Mouse (Mus musculus): ENCODE results near the gene Rassf1. TPM values are rescaled to one million over a fixed set of nuclear protein-coding genes. Genes with fewer than 3 reads are reported as not detected.

Gene Rassf1
- total RNA-seq, 2 experiments from 2014 or later: 16.1 to 16.3 TPM

DNA sequence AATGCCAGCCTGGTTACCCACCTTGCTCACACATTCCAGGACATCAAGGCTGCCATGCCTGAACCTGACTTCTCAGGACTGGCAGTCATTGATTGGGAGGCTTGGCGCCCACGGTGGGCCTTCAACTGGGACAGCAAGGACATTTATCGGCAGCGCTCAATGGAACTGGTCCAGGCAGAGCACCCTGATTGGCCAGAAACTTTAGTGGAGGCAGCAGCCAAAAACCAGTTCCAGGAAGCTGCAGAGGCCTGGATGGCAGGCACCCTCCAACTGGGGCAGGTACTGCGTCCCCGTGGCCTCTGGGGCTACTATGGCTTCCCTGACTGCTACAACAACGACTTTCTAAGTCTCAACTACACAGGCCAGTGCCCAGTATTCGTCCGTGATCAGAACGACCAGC, 26.5 kb downstream of the Rassf1 start:
- DNase-seq (ENCODE audit: extremely low spot score in 1 of 2, low spot score in 1 of 2): no peak

DNA sequence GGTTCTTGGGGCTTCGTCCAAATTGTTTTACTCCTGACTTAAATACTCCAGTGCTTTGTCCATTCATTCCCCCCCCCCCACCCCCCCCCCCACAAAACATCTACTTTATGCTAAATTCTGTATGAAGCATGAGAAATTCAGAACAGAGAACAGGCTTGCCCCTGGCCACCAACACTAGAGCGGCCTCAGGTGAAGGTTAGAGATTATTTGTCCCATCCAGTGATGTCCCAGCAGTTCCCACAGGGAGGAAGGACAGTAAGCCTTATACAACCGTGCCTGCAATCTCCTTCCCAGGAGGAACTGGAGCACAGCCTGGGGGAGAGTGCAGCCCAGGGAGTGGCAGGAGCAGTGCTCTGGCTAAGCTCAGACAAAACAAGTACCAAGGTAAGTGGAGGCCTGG, 27.2 kb downstream of the Rassf1 start, which contains the start of gene Naa80:
Gene Naa80, plus strand, starts transcription at position 301 of the 400 bp plus-strand sequence.
- no peak for DNase-seq (ENCODE audit: extremely low spot score in 1 of 2, low spot score in 1 of 2)

DNA sequence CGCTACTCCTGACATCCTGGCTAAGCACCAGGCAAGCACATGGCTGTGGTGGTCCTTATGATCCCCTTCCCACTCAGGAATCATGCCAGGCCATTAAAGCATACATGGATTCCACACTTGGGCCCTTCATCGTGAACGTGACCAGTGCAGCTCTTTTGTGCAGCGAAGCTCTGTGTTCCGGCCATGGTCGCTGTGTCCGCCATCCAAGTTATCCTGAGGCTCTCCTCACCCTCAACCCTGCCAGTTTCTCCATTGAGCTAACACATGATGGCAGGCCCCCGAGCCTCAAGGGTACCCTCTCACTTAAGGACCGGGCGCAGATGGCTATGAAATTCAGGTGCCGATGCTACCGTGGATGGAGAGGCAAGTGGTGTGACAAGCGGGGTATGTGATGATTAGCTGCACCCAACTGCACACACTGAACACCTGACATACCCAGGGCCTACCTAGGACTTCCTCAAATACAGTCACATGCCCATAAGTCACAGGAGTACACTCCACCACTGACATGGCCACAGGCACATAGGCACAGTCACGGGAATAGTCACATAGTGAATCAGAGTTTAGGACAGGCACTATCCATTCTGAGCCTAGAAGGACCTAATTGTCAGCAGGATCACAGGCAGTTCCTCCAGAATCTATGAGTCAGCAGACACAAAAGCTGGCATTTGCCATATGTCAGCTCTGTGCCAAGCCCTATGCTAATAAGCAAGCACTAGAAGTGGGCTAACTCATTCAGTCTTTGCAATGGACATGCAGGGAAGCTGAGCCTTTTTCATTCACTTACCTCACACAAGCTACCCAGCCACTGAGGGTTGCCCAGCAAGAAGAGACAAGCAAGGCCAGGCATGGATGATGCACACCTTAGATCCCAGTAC, 27.9 kb downstream of the Rassf1 start:
- no peak for DNase-seq (ENCODE audit: extremely low spot score in 1 of 2, low spot score in 1 of 2)

DNA sequence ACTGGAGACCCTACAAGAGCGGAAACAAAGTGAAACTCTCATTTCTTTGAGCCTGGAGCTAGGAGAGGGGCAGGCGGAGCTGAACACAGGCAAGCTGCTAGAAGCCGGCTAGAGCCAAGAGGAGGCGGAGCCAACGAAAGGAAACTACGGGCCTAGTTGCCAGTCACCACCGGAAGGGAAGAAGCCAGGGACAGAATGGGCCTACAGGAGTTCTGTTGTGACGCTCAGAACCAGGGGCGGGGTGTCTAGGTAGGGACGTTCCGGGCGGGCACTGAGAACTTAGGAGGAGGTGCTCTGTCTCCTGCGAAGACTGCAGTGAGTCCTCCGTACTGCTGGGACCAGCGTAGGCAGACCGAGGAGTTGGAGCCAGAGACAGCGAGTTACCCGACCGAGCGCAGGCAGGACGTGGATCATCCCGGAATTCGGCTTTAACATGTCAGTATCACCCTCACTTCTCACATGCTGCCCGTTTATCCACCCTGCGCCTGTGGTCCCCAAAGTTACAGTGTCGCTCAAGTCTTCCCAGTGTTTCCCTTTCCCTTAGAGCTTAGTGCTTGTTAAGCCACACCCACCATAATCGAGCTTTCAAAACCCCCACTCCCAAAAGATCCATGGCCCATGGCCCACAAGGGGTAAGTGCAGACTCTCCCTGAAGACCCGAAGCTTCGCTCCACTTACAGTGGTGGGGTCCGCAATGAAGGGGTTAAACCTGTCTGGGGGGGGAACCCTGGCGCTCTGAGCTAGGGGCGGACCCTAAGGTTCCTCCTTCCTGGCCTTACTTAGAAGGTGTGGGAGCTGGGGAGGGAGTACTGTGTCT, 29.4 kb downstream of the Rassf1 start, which contains the start of gene Hyal3:
Gene Hyal3, plus strand, starts transcription at position 318 of the 817 bp plus-strand sequence.
- DNase-seq (ENCODE audit: extremely low spot score in 1 of 2, low spot score in 1 of 2): peak; percentile 65 to 68

DNA sequence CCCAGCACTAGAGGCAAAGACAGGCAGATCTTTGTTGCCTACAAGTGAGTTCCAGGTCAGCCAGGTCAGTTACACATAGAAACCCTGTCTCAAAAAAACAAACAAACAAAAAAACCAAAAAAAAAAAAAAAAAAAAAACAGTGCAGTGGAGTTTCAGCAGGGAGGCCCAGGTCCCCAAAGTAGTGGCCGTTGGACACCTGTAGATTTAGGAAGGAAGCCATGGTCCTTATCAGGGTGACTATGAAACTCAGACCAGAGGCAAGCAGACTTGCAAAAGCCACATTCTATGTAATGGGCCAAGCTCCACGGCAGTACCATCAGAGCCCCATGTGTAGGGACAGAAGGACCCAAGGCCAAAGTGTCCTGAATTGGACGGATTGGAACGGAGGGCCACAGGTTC, 30.2 kb downstream of the Rassf1 start:
- no peak for DNase-seq (ENCODE audit: extremely low spot score in 1 of 2, low spot score in 1 of 2)

DNA sequence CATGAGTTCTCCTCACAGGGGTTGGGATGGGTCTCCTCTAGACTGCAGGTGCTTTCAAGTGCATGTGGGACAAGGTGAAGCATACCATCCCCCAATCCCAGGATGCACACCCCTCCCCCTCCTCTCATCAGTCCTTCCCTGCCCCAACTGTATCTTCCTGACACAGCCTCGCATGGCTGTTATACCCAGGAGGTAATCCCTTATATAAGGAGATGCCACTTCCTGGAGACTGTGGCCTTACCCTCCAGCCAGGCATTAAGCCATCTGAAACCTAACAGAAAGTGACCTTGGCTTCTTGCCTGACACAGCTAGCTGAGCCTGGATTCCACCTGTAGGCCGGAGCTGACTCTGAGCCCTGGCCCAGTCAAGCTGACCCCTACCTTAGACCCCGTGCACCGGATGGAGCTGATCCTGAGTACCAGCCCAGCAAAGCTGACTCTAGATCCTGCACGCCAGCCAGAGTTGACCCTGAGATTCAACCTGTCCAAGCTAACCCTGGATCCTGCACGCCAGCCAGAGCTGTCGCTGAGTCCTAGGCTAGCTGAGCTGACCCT, 31.2 kb downstream of the Rassf1 start:
- no peak for DNase-seq (ENCODE audit: extremely low spot score in 1 of 2, low spot score in 1 of 2)

DNA sequence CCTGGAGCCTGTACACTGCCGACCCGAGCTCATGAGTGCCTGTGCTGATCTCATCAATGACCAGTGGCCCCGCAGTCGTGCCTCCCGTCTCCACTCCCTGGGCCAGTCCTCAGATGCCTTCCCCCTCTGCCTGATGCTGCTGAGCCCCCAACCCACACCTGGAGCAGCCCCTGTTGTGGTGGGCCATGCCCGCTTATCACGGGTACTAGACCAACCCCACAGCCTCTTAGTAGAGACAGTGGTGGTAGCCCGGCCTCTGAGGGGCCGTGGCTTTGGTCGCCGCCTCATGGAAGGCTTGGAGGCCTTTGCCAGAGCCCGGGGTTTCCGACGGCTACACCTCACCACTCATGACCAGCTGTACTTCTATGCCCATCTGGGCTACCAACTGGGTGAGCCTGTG, 31.8 kb downstream of the Rassf1 start:
- no peak for DNase-seq (ENCODE audit: extremely low spot score in 1 of 2, low spot score in 1 of 2)

DNA sequence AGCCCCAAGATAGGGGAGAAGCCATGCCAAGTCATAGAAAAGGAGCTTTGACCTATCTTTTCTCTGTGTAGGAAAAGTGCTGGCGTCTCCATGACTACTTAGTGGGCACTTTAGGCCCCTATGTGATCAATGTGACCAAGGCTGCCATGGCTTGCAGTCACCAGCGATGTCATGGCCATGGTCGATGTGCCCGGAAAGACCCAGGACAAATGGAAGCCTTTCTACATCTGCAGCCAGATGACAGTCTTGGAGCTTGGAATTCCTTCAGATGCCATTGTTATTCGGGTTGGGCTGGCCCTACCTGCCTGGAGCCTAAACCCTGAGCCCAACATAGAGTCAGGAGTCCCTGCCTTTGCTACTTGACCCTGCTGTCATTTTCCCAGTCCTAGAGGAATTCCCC, 35.1 kb downstream of the Rassf1 start:
- no peak for DNase-seq (ENCODE audit: extremely low spot score in 1 of 2, low spot score in 1 of 2)

DNA sequence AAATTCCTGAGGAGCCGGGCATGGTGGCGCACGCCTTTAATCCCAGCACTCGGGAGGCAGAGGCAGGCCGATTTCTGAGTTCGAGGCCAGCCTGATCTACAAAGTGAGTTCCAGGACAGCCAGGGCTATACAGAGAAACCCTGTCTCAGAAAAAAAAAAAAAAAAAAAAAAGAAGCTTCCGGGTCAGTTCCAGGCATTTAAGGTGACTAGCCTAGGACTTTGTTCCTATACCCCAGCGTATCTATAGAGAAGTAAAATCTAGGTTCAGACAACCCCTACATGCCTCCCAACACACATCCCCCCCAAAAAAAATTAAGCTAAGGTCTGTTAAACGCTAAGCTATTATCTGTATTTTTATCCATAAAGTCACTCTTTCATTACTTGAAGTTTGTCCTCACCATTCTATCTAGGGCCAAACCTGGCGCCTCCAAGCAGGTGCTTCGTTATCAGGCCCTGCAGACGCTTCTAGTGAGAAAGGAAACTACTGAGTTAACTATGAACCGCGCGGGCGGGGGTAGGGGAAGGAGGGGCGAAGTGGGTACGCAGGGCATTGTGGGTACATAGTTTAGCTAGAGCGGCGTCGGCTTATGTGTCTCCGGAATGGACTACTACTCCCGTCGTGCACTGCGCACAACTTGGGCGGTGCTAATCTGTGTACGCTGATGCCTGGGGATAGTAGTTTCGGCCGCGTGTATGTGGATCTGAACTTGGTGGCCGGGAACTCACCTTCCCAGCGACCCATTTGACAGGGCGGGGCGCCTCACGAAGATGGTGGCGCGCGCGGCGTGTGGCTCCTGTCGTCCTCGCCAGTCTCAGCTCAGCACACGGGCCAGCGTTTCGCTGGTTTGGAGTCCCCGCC, 35.8 kb downstream of the Rassf1 start, which contains the start of gene Ifrd2:
Gene Ifrd2, plus strand, starts transcription at position 669 of the 859 bp plus-strand sequence.
- peak; percentile 77 to 85 for DNase-seq (ENCODE audit: extremely low spot score in 1 of 2, low spot score in 1 of 2)

DNA sequence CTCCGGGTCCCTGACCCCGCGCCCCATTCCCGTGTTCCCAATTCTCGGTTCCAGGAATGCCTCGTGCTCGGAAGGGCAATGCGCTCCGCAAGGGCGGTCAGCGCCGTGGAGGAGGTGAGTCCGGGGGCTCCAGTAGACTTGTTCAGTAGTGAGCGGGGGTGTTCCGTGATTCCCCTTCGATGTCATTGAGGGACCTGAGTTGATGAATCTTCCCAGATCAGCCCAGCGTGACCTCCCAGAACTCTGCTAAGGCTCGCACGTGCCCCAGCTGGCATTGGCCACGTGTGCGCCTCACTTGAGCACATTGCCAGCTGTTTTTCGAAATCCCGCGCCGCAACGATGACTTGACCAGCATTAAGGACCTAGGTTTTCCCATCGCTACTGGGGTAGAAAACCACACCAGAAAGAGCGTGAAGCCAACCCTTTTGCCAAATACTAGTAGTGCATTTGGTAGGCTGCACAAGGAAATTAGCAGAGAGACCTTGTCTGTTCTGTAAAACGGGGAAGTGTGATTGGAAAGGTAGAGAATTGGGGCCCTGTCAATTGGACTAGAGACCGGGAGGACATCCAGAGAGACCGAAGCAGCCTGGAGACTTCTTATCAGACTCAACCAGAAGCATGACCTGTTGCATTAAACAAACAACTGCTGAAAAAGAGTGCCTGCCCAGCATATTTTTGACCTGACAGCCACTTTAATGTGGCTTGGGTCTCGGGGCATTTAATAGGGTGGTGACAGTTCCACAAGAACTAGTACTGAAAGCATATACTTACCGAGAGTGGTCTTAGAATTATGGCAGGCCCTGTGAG, 36.7 kb downstream of the Rassf1 start:
- DNase-seq (ENCODE audit: extremely low spot score in 1 of 2, low spot score in 1 of 2): no peak

DNA sequence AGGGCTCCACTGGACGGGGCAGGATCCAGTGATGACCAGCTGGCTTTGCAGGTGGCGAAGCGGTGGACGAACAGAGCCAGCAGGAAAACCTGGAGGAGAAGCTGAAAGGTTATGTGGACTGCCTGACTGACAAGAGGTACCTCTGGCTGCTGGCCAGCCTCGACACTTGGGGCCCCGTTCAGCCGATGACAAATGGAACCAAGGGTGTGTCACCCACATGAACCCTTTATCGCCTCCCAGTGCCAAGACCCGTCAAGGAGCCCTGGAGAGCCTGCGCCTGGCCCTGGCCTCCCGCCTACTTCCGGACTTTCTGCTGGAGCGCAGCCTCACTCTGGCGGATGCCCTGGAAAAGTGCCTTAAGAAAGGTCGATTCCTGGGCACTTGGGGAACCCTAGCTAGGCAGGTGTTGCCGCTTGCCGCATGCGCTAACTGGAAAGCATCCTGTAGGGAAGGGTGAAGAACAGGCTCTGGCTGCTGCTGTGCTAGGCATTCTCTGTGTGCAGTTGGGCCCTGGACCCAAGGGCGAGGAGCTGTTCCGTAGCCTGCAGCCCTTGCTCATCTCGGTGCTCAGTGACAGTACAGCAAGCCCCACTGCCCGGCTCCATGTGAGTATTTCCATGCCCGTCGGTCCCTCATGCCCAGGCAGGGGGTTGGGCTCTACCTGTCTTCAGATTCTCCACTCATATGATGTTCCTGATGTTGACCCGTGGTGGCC, 38.9 kb downstream of the Rassf1 start:
- no peak for DNase-seq (ENCODE audit: extremely low spot score in 1 of 2, low spot score in 1 of 2)

DNA sequence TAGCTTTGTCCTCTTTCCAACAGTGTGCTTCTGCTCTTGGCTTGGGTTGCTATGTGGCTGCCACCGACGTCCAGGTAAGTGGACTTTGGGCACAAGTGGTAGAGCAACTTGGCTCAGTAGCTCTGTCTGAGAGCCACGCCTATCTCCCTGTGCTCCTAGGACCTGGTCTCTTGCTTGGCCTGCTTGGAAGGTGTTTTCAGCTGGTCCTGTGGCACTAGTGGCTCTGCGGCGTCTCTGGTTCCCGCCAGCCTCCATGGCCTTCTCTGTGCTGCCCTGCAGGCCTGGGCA, 39.4 kb downstream of the Rassf1 start:
- no peak for DNase-seq (ENCODE audit: extremely low spot score in 1 of 2, low spot score in 1 of 2)

DNA sequence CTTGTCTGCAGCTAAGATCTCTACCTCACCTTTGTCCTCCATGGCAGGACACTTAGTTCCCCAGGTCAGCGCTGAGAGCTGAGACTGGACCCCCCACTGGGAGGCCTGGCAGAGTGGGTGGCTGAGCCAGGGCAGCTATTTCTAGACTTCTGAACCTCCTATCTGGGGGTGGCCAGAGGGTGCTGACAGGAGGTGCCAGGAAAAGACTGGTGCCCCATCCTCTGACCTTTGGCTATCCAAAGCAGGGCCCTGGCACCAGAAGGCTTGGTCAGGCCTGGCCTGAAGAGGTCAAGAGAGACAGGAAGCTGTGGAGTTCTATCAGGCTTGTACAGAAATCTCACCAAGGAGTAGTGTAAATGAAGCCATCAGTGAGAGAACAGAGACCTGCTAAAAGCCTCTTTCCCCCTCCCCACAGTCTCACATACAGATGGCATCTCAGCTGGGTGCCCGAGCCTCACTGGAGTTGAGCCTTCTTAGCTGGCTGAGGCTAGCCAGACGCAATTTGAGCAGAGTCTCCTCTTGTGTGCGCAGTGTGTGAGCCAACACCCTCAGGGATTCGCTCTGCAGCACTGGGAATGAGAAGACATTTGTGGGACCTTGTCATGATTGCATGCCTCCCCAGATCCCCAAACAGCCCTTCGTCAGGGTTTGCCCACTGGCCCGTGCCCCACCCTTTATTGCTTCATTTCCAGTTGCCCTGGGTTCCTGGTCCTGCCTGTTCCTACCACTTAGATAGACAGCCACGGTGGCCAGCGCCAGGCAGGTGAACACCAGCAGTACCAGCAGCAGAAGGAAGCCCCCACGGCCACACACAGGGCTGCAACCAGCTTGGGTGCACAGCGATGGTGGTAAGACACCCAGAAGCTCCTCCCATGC, 42.0 kb downstream of the Rassf1 start:
- no peak for DNase-seq (ENCODE audit: extremely low spot score in 1 of 2, low spot score in 1 of 2)

DNA sequence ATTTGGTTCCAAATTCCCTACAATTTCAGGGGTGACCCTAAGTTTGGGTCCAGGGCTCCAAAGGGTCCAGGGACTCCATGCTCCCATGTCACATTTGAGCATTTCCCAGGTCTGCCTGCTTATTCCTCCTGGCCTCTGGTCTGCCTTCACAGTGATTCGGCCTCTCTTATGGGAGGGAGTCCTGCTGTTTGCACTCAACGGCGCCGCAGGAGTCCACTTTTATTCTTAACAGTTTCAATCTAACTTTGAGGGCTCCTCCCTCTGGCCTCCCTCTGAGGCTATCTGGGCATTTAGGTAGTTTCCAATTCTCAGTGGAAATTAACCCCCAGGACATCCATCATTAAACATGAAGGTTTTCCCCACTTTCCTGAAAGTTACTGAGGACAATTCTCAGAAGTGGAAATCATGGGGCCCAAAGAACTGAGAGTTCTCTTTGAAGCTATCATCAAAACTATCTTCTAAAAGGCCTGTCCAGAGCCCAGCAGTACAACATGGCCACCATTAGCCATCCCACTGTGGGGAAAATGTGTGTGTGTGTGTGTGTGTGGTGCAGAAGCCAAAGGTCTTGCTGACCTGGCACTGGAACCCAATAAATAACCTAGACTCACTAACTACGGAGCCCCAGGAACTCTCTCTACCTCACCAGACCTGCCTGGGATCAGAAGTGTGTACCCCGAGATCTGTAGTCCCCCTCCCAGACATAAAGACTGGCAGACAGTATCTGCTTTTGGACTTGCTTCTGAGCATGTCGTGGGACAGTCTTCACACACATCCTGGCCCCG, 43.1 kb downstream of the Rassf1 start:
- DNase-seq (ENCODE audit: extremely low spot score in 1 of 2, low spot score in 1 of 2): no peak

DNA sequence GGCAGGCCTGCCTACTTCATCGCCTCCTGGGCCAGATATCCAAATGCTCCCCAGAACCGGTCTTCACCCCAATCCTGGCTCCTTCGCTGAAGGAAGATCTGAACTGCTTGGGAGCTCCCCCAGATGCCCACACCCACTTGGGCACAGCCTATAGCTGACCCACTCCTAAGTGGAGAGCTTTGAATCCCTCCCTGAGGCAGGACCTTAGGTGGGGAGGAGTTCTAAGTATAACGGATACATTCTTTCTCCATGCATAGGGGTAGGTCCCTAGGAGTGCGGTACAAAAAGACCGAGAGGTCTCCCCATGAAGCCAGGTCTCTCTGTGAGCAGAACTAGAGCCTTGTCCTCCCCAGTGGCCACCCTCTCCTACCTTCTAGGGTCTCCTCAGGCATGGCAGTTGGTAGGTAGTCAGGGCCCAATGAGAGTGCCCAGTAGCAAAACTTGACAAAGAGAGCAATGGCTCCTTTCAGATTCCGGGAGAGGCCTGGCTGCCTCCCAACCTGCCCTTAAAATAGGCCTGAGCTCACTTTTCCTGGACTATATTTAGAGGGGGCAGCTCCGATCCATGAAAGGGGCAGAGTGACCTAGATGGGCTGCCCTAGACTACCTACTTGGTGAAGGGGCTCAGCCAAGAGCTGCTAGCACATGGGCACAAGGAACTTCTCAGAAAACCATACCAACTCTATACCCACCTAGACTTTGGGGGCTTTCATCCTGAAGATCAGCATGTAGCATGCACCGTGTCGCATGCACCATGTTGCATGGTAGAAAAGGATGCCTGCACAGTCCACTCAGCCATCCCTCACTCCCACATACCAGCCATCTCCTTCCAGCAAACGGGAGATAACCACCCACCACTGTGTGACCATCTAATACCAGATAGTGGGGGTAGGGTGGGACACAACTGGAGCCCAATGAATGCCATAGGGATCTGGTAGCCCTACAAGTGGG, 45.5 kb downstream of the Rassf1 start:
- DNase-seq (ENCODE audit: extremely low spot score in 1 of 2, low spot score in 1 of 2): no peak

DNA sequence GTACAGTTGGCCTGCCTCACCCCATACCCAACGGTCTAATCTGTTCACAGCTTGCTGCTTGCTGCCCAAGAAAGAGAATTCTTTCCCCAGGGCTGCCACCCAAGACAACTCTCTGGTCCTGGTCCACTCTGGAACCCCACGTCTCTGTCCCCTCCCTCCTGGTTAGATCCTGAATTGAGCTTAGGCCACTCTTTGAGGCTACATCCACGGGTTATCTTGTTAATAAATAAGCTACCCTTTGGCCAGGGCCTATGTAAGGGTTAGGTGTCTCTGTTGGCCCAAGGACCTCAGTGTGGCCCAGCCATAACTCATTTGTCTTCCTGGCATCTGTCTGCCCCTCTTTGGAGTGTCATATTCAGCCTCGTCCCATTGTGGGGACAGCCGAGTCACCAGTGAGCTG, 47.0 kb downstream of the Rassf1 start:
- no peak for DNase-seq (ENCODE audit: extremely low spot score in 1 of 2, low spot score in 1 of 2)
